Mouse (Mus musculus) 3134 (cell line): ENCODE data around the gene Shc4.

ENCODE experiments used
- DNase-seq: peaks from one replicate; pipeline ENCODE4 v3.0.0-alpha.2; 2011; ENCODE audit warnings: low spot score; ENCODE audit not compliant: insufficient read length; ENCODE audit errors: extremely low read depth

The Shc4 gene

DNA sequence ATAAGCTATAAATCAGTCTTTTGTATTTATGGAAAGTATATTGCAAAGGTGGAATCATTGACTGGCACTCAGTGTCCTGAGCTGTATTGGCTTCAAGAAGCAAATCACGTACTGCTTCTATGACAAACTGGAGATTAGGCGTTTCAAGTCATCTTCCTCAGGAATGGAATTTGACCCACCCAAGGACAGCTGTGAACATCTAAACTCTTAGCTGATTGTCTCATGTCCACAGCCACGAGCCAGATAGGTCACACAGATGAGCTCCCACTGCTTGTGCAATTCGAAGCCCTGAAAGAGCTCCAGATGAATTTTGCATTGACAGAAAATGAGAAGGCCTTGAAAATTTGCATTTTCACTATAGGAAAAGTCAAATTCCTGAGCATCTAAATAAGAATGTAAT lies 146.3 kb downstream of the Shc4 start:
- DNase-seq = no peak
